Mouse (Mus musculus): ENCODE measurements around the gene Cacna2d2. TPM values are rescaled to one million over a fixed set of nuclear protein-coding genes. Genes with fewer than 3 reads are reported as not detected.
A peak's percentile ranks its signal among the peaks of the same experiment; 100 is the strongest.

Cacna2d2 gene
- total RNA-seq, 2 experiments from 2014 or later = 0.37 to 1.5 TPM

GRCm38 (mm10) chr9:107493511-107493910 is 94.1 kb downstream of the Cacna2d2 start:
- ATAC-seq (replicated peaks; ENCODE audit: poor library complexity) = no peak

- no peak for ATAC-seq (replicated peaks; ENCODE audit: poor library complexity)
These were observed 94.8 kb downstream of the Cacna2d2 start for GRCm38 (mm10) chr9:107494238-107494637.

GRCm38 (mm10) chr9:107496359-107496758 is 96.9 kb downstream of the Cacna2d2 start:
- ATAC-seq (replicated peaks; ENCODE audit: poor library complexity) = no peak

- no peak for ATAC-seq (replicated peaks; ENCODE audit: poor library complexity)
These were observed 101.4 kb downstream of the Cacna2d2 start for GRCm38 (mm10) chr9:107500708-107501286.

GRCm38 (mm10) chr9:107502131-107502846 is 102.9 kb downstream of the Cacna2d2 start:
- no peak for ATAC-seq (replicated peaks; ENCODE audit: poor library complexity)

GRCm38 (mm10) chr9:107504662-107505537 is 105.5 kb downstream of the Cacna2d2 start:
- no peak for ATAC-seq (replicated peaks; ENCODE audit: poor library complexity)

- ATAC-seq (replicated peaks; ENCODE audit: poor library complexity) = no peak
These were observed 108.9 kb downstream of the Cacna2d2 start for GRCm38 (mm10) chr9:107508266-107508665.

GRCm38 (mm10) chr9:107510384-107511100 is 111.1 kb downstream of the Cacna2d2 start:
- ATAC-seq (replicated peaks; ENCODE audit: poor library complexity) = no peak

GRCm38 (mm10) chr9:107511436-107511835 is 112.0 kb downstream of the Cacna2d2 start:
- no peak for ATAC-seq (replicated peaks; ENCODE audit: poor library complexity)

GRCm38 (mm10) chr9:107512326-107512725 is 112.9 kb downstream of the Cacna2d2 start:
- no peak for ATAC-seq (replicated peaks; ENCODE audit: poor library complexity)

- peak; percentile 92 for ATAC-seq (replicated peaks; ENCODE audit: poor library complexity)
These were observed 115.0 kb downstream of the Cacna2d2 start for GRCm38 (mm10) chr9:107514303-107514955.

GRCm38 (mm10) chr9:107520331-107520730 is 120.9 kb downstream of the Cacna2d2 start:
- ATAC-seq (replicated peaks; ENCODE audit: poor library complexity) = no peak

GRCm38 (mm10) chr9:107521190-107521589 is 121.8 kb downstream of the Cacna2d2 start:
- ATAC-seq (replicated peaks; ENCODE audit: poor library complexity) = no peak

- ATAC-seq (replicated peaks; ENCODE audit: poor library complexity) = peak; percentile 36
These were observed 122.4 kb downstream of the Cacna2d2 start for GRCm38 (mm10) chr9:107521711-107522399.

- ATAC-seq (replicated peaks; ENCODE audit: poor library complexity) = no peak
These were observed 122.9 kb downstream of the Cacna2d2 start for GRCm38 (mm10) chr9:107522400-107522711.

- ATAC-seq (replicated peaks; ENCODE audit: poor library complexity) = peak; percentile 79
These were observed 127.0 kb downstream of the Cacna2d2 start for GRCm38 (mm10) chr9:107526198-107527026.

- peak; percentile 90 for ATAC-seq (replicated peaks; ENCODE audit: poor library complexity)
These were observed 134.5 kb downstream of the Cacna2d2 start, which contains the start of gene Tmem115 for GRCm38 (mm10) chr9:107533791-107534407. Tmem115 (plus strand) TSS chr9:107533945.

- ATAC-seq (replicated peaks; ENCODE audit: poor library complexity) = peak; percentile 51
These were observed 135.2 kb downstream of the Cacna2d2 start for GRCm38 (mm10) chr9:107534408-107535202.

Data from megakaryocyte progenitor cell, adult 5-6 weeks (primary cell).